Mouse (Mus musculus) stomach, postnatal 0 days (tissue): ENCODE results near the gene Srgap2.

Source experiments
- CTCF ChIP-seq: IDR thresholded peaks from 2 replicates; pipeline ENCODE4 v1.5.1; 2016; ENCODE audit warnings: antibody characterized with exemption, low read depth, mild to moderate bottlenecking, moderate library complexity
- EP300 ChIP-seq: optimal IDR thresholded peaks from 2 replicates; pipeline ENCODE3; 2016; ENCODE audit warnings: antibody characterized with exemption

GRCm38 (mm10) chr1:131453335-131453734, 73.8 kb downstream of the Srgap2 start:
- TF ChIP-seq EP300 (no peak), CTCF (no peak)
